Mouse (Mus musculus): ENCODE results near the gene Plxdc2.

Plxdc2 gene

DNA sequence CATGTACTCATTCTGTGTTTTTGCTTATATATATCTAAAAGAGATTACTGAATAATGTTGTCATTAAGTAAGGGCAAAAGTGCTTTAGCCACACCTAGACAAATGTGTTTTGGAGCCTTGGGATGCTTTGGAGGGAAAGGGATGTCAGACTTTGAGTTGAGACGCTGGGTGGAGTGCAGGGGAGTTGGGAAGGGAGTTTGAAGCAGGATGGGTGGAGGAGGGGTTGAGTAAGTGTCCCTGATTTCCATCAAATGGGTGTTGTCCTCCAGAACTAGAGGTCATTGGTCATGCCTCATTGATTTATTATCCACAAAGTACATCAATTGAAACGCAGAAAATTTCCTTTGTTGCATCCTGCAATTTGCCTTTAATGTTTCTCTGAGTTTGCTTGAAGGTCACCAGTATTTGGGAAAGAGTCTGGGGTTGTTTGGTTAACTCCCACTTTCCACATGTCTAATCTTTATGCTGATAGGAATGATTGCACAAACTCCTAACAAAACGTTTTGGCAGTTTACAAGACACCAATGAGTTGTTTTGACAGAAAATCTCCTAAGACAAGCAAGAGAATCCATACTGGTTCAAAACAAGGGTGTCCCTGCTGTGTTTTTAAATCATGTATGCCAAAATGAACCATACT, 58.4 kb downstream of the Plxdc2 start:
- no peak for DNase-seq (ENCODE audit: low spot score)

- DNase-seq (ENCODE audit: low spot score) = no peak
These were observed 82.9 kb downstream of the Plxdc2 start for GRCm38 (mm10) chr2:16439030-16439429.

- no peak for DNase-seq (ENCODE audit: low spot score)
These were observed 86.5 kb downstream of the Plxdc2 start for GRCm38 (mm10) chr2:16442643-16443042.

DNA sequence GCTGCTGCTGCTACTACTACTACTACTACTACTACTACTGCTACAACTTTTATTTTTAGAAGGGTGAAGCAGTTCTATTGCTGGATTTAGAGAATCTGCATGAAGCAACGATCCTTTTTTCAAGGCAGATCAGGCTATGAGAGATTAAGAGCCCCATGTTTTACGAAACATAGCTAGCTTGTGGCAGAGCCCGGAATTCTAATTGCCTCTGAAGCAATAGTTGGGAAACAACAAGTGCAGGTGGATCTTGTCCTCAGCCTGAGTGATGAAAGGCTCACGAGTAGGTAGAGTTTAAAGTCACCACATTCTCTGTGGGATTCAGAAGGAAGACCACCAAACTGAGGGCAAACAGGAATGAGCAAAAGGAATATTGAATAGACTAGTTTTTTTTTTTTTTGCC, 91.8 kb downstream of the Plxdc2 start:
- no peak for DNase-seq (ENCODE audit: low spot score)

GRCm38 (mm10) chr2:16450838-16451665, 94.9 kb downstream of the Plxdc2 start:
- no peak for DNase-seq (ENCODE audit: low spot score)

- DNase-seq (ENCODE audit: low spot score) = no peak
These were observed 95.5 kb downstream of the Plxdc2 start for GRCm38 (mm10) chr2:16451666-16452009.

DNA sequence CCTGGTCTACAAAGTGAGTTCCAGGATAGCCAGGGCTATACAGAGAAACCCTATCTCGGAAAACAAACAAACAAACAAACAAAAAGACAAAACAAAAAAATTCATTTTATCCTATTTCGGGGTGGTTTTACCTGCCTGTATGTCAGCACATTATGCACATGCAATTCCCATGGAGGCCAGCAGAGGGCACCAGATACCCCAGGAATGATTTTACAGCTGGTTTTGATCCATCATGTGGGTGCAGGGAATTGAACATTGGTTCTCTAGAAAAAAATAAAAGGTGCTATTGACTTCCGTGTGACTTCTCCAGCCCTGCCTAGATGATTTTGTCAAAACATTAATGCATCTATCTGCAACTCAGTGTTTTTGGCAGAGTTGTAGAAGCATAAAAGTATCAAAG, 96.0 kb downstream of the Plxdc2 start:
- DNase-seq (ENCODE audit: low spot score) = no peak

- no peak for DNase-seq (ENCODE audit: low spot score)
These were observed 100.2 kb downstream of the Plxdc2 start for GRCm38 (mm10) chr2:16456264-16456780.

DNA sequence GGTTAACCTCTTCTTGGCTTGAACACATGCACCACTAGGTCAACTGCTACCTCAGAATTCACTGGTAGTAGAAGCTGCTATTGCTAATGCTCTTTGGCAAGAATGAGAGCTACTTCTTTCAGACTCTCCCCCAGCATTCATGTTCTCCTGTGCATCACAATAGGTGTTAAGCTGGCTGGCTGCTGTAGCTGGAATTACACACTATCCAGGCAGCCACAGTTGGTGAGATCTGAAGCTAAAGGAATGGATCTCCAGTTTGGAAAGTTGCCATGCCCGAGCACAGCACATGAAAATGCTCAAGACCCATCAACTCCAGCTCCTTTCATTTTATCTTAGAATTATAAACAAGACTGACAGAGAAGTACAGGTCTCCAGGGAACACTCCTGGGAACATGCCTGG, 103.4 kb downstream of the Plxdc2 start:
- no peak for DNase-seq (ENCODE audit: low spot score)

GRCm38 (mm10) chr2:16470099-16470498, 114.0 kb downstream of the Plxdc2 start:
- DNase-seq (ENCODE audit: low spot score) = no peak

DNA sequence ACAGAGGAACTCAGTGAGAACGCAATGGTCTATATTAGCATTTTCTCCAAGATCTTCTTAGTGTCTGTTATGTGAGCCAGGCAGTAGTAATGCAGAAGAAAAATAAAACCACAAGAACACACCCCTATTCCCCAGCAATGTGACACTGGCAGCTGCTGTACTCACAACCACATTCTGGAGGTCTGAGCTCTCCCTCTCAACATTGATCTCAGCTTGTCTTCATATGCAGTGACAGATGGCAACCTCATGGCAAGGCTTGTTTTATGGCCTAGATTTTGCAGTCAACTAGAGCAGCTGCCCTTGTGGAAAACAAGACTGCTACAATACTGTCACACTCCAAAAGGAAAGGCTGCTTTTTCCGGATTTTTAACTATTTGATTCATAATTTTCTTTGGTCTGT, 127.8 kb downstream of the Plxdc2 start:
- DNase-seq (ENCODE audit: low spot score) = peak; percentile 55

DNA sequence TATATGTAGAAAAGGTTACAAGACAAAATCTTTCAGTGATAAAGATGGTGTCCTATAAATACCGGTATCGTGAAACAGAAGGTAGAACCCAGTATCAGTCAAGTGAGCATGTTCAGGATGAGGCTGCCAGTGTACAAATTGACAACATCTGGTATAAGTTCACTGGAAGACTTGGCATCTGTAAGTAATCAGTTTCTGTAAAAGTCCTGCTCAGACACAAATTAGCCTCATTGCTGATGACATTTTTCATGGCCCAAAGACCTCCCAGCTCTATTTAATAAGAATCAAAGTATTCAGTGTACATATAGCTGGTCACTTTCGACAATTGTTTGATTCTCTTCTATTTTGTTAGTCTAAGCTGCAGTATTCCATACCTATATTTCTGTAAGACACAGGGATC, 129.9 kb downstream of the Plxdc2 start:
- DNase-seq (ENCODE audit: low spot score) = no peak

- no peak for DNase-seq (ENCODE audit: low spot score)
These were observed 135.1 kb downstream of the Plxdc2 start for GRCm38 (mm10) chr2:16491242-16491641.

DNA sequence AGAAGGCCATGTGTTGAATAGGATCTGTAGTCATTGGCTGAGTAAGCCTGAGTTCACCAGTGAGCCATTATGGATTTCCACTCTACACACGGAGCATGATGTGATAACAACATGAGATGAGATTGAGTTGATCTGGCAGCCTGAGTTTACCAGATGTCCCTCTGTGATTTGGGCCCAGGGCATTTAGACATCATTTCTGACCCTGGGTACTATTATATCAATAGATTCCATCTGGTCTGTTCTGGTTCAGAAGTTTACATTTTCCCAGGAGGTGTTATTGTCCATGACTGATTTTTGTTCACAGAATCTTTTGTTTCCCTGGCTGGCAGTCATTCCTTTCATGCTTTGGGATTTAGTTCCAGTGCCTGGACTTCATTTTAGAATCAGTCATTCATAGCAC, 146.7 kb downstream of the Plxdc2 start:
- peak; percentile 70 for DNase-seq (ENCODE audit: low spot score)

GRCm38 (mm10) chr2:16507540-16508230, 151.6 kb downstream of the Plxdc2 start:
- no peak for DNase-seq (ENCODE audit: low spot score)

DNA sequence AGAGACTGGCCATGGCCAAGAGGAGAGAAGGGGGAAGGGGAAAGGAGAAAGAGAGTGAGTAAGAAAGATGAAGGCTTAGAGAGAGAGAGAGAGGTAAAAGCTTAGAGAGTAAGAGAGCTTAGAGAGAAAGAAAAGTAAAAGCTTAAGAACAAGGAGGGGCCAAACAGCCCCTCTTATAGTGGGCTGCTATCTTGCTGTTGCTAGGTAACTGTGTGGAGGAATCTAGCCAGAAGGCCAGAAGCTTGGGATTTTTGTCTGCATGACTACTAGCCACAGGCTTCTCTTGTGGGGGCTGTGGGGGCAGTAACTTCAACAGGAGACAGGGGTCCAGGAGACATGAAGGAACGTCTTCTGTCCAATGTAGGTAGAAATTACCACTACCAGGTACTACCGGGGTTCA, 162.0 kb downstream of the Plxdc2 start:
- no peak for DNase-seq (ENCODE audit: low spot score)

DNA sequence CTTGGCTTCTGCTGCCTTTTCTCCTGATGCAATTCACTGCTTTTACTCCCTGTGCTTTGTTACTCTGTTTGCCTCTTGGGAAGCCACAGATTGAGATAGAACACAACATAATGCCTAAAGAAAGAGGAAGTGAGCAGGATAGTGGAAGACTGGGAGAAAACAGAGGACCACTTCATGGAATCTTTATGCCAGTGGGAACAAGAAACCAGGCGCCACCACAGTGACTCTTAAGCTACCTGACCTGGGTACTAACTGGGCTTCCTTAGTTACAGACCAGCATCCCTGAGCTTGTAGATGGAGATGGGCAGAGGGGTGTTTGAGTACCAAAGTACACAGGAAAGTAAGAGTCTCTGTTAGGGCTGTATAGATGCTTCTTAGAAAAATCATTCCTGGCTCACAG, 167.3 kb downstream of the Plxdc2 start:
- no peak for DNase-seq (ENCODE audit: low spot score)

DNA sequence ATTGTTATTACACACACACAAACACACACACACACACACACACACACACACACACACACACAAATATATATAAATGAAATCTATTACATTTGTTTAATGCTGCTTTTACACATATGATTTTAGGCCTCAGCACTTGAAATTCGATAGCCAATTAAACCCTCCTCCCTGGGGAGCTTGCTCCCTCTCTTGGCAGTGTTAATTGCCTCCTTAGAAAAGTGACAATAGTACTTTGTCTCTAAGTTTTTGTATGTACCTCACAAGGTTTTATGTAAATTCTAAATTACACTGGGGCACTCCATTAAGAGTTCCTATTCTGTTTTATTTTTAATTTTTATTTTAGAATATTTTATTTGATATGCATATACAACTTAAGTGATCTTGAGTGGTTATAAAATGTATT, 176.1 kb downstream of the Plxdc2 start:
- DNase-seq (ENCODE audit: low spot score) = no peak

- DNase-seq (ENCODE audit: low spot score) = no peak
These were observed 178.5 kb downstream of the Plxdc2 start for GRCm38 (mm10) chr2:16534566-16534965.

GRCm38 (mm10) chr2:16541226-16541625, 185.1 kb downstream of the Plxdc2 start:
- no peak for DNase-seq (ENCODE audit: low spot score)

DNA sequence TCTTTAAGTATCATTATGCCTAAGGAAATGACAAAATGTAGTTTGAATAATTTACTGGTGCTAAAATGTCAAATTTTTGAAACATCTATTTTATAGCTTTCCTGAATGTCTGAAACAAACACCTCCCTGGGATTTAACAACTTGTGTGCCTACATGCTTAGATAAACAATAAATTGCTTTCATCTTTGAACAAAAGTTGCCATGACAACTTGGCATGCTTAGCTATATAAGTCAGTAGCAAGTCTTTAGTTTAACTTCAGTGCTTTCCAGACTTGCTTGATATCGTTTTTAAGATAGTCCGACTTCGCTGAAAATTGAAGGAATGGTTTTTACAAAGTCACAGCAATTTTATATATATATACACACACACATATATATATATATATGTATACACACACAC, 189.1 kb downstream of the Plxdc2 start:
- DNase-seq (ENCODE audit: low spot score) = no peak

- DNase-seq (ENCODE audit: low spot score) = no peak
These were observed 203.2 kb downstream of the Plxdc2 start for GRCm38 (mm10) chr2:16559287-16559686.

- no peak for DNase-seq (ENCODE audit: low spot score)
These were observed 212.2 kb downstream of the Plxdc2 start for GRCm38 (mm10) chr2:16568263-16568662.
